Mouse (Mus musculus): ENCODE results near the gene Cnnm4.

- no peak for TF ChIP-seq POLR2A (IDR thresholded peaks at IDR 0.05; ENCODE audit: insufficient read depth, low read depth, low read length)
- no peak for TF ChIP-seq CTCF (IDR thresholded peaks at IDR 0.05; ENCODE audit: insufficient read depth, low read depth, low read length)
These were observed 34.2 kb upstream of the Cnnm4 start for GRCm38 (mm10) chr1:36437223-36437622.

All from olfactory bulb, adult 2 months (tissue).